Mouse (Mus musculus): ENCODE measurements around the gene Lin28a. TPM values are rescaled to one million over a fixed set of nuclear protein-coding genes. Genes with fewer than 3 reads are reported as not detected.

Lin28a gene
- total RNA-seq (2023), result 51.1 and 63.5 TPM in 2 replicates

DNA sequence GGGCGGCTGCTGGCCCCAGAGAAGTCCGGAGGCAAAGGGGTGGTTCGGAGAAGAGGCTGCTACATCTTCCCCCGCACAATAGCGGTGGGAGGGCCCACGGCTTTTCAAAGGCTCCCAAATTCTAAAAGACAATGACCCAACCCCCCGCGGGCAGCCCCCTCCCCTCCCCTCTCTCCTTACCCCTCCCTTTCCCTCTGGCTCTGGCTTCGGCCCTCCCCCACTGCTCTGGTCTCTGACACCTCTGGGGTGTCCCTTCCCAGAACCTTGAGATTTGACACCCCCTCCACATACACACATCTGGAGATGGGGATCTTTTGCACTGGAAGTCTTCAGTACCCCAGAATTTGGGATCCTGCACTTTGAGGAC is at the start of gene Lin28a:
Gene Lin28a (minus strand): TSS at position 63 of the 367 bp plus-strand sequence.

GRCm38 (mm10) chr4:134060135-134060865 is 41.7 kb upstream of the Lin28a start, which contains the start of gene Crybg2:
Gene Crybg2, plus strand, starts transcription at chr4:134060815.

GRCm38 (mm10) chr4:134053538-134053937 is 34.9 kb upstream of the Lin28a start, which contains the start of gene Zfp683:
Gene Zfp683, plus strand, starts transcription at chr4:134053838.

DNA sequence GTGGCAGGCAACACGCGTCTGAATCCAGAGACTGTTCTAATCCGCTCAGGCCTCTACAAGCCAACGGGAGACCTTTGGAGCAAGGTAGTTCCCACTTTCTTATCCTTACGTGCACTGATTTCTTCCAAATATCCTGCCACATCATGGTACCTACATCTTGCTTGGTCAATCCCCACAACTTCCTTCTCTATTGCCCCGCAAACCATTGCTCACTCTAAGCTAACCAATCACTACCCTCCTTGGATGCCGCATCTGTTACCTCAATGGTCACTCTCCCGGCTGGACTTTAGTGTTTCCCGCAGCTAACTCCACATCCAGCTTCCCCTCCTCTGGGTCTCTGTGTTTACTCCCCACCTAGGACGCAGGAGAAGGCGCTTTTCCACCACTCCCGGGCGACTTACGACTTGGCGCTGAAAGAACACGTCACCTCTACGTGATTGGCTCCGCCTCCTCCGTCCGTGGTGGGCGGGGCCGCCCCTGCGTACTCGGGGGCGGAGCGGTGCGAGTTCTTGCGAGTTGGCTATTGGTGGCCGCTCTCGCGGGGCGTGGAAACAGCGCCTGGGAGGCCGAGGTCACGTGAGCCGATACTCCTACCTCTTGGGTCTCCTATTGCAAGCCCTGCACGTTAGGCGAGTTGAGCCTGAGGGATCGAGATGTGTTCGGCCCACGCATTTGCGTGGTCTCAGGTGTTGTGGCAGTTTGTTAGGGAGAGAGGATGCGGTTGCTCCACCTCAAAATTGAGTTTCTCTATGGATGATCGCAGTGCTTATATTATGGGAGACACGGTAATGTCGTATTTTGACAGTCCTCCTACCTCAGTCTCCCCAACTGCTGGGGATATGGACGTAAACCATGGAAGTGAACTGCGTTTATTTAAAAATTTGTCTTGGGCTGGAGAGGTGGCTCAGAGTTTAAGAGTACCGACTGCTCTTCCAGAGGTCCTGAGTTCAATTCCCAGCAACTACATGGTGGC is 17.9 kb downstream of the Lin28a start, which contains the start of gene Dhdds:
Gene Dhdds (minus strand): TSS at position 453 of the 973 bp plus-strand sequence.

GRCm38 (mm10) chr4:133968150-133968921 is 50.3 kb downstream of the Lin28a start, which contains the start of gene Hmgn2:
Gene Hmgn2, minus strand, starts transcription at chr4:133968650.

Other genes starting within 250 kb of the Lin28a start
- 224 and 233 TPM in 2 replicates for gene Rps6ka1, start 131.0 kb downstream of the Lin28a start, total RNA-seq (2023)
- 1,291 and 1,358 TPM in 2 replicates for gene Hmgn2, start 50.2 kb downstream of the Lin28a start, total RNA-seq (2023)
- gene Dhdds, start 17.9 kb downstream of the Lin28a start, total RNA-seq (2023), result 55.6 and 75.5 TPM in 2 replicates
- not detected in 2 replicates for gene Zfp683, start 35.0 kb upstream of the Lin28a start, total RNA-seq (2023)
- 0.69 and 2.8 TPM in 2 replicates for gene Crybg2, start 42.0 kb upstream of the Lin28a start, total RNA-seq (2023)
- gene Cd52, start 76.2 kb upstream of the Lin28a start, total RNA-seq (2023), result 1,176 and 1,704 TPM in 2 replicates
- gene Ubxn11, start 83.7 kb upstream of the Lin28a start, total RNA-seq (2023), result 10.6 and 11.1 TPM in 2 replicates
- gene Sh3bgrl3, start 109.9 kb upstream of the Lin28a start, total RNA-seq (2023), result 858 and 1,045 TPM in 2 replicates
- 11.3 and 11.6 TPM in 2 replicates for gene Cep85, start 168.3 kb upstream of the Lin28a start, total RNA-seq (2023)
- not detected in 2 replicates for gene Gm7534, start 184.2 kb upstream of the Lin28a start, total RNA-seq (2023)
- gene Catsper4, start 208.5 kb upstream of the Lin28a start, total RNA-seq (2023), result not detected in 2 replicates
- gene Cnksr1, start 219.6 kb upstream of the Lin28a start, total RNA-seq (2023), result not detected in 2 replicates
- gene E130218I03Rik, start 224.8 kb upstream of the Lin28a start, total RNA-seq (2023), result not detected in 2 replicates
- gene Zfp593, start 226.8 kb upstream of the Lin28a start, total RNA-seq (2023), result 3.5 and 3.6 TPM in 2 replicates
- not detected in 2 replicates for gene Gm30191, start 228.1 kb upstream of the Lin28a start, total RNA-seq (2023)
- gene Grrp1, start 235.3 kb upstream of the Lin28a start, total RNA-seq (2023), result not detected in 2 replicates